ENCODE assay signal across 17 mouse cellular contexts in genomic region chr1:103071045-103071444, GRCm38 (mm10).
"Had no signal": no experiment of that assay in that cellular context is flagged by ENCODE, and none has a peak within 500 bp of the region (broad histone marks: within the 10 kb centered on the region; RNA-seq: fewer than 3 reads in every experiment).

No protein-coding gene starts in this region.

- H3K27me3 ChIP-seq: neural tube, embryonic 12.5 days; neural tube, embryonic 13.5 days; neural tube, embryonic 15.5 days; stomach, embryonic 15.5 days had no signal

- H3K27ac ChIP-seq: neural tube, embryonic 12.5 days; neural tube, embryonic 13.5 days; neural tube, embryonic 15.5 days; stomach, embryonic 15.5 days; stomach, postnatal 0 days had no signal

- H3K36me3 ChIP-seq: neural tube, embryonic 12.5 days; neural tube, embryonic 13.5 days; neural tube, embryonic 15.5 days; stomach, embryonic 15.5 days had no signal

- H3K9me3 ChIP-seq: neural tube, embryonic 12.5 days; neural tube, embryonic 13.5 days; neural tube, embryonic 15.5 days; stomach, embryonic 15.5 days had no signal

- H3K4me1 ChIP-seq: neural tube, embryonic 12.5 days; neural tube, embryonic 13.5 days; neural tube, embryonic 15.5 days; stomach, embryonic 15.5 days had no signal

- DNase-seq: retina, postnatal 1 day; right cerebral cortex, adult 18-20 months; right cerebral cortex, postnatal 14 days; right cerebral cortex, postnatal 25 days; right cerebral cortex, postnatal 4 days; spleen, adult 18-20 months; thymus, adult 18-20 months; thymus, adult 2 months; thymus, postnatal 14 days; thymus, postnatal 25 days; thymus, postnatal 36 days; thymus, postnatal 4 days had no signal

- H3K4me3 ChIP-seq: neural tube, embryonic 12.5 days; neural tube, embryonic 13.5 days; neural tube, embryonic 15.5 days; stomach, embryonic 15.5 days had no signal
